Mouse (Mus musculus) lung, adult 10 weeks (tissue): ENCODE measurements around the gene Slc9a8. TPM values are rescaled to one million over a fixed set of nuclear protein-coding genes. Genes with fewer than 3 reads are reported as not detected.

Experiments
- polyA plus RNA-seq: library from polyadenylated mRNA; stranded (reverse); fragments of 350-450 nt; fragmentation: Illumina TruSeq; extraction: RNeasy Lipid Tissue Mini Kit (QIAGEN cat#74804); gene quantifications from one replicate; pipeline ENCODE4 v1.2.3, GENCODE M21; 2014; ENCODE audit warnings: low read depth, low replicate concordance; ENCODE audit not compliant: insufficient read depth

Gene Slc9a8
- polyA plus RNA-seq = 9.5 TPM

DNA sequence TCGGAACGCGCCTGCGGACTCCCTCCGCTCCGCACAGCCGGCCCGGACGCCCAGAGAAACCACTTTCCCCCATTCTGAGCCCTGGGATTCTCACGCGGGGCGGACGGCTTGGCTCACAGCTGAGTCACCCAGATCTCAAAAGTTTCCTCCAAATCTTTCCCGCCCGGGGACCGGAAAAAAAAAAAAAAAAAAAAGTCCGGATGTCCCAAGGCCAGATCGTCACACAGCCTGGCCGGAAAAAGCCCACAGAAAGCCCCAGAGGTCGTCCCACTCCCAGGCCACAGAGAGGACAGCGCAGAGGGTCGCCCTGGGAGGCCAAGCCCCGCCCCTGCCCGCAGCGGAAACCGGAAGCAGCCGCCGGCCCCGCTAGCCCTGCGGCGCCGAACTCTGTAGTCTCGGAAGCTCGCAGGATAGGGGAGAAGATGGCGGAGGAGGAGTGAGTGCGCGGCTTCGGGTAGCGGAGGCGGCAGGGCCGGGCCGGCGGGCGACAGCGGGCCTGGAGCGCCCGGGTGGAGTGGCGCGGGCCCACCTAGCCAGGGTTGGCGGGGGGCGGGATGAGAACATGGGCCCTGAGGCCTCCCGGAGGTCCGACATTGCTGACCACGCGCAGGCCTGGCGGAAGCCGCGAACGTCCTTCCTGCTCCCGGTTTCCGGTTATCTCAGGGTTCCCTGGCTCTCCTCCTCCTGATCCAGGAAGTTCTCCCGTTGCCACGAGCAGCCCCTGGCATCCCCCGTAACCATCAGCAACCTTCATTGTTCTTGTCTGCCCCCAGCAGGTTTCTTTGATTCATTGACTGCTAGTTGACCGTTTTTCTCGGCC is at the start of gene Slc9a8:
TSS of gene Slc9a8 (plus strand) at position 383 of the 820 bp plus-strand sequence.

DNA sequence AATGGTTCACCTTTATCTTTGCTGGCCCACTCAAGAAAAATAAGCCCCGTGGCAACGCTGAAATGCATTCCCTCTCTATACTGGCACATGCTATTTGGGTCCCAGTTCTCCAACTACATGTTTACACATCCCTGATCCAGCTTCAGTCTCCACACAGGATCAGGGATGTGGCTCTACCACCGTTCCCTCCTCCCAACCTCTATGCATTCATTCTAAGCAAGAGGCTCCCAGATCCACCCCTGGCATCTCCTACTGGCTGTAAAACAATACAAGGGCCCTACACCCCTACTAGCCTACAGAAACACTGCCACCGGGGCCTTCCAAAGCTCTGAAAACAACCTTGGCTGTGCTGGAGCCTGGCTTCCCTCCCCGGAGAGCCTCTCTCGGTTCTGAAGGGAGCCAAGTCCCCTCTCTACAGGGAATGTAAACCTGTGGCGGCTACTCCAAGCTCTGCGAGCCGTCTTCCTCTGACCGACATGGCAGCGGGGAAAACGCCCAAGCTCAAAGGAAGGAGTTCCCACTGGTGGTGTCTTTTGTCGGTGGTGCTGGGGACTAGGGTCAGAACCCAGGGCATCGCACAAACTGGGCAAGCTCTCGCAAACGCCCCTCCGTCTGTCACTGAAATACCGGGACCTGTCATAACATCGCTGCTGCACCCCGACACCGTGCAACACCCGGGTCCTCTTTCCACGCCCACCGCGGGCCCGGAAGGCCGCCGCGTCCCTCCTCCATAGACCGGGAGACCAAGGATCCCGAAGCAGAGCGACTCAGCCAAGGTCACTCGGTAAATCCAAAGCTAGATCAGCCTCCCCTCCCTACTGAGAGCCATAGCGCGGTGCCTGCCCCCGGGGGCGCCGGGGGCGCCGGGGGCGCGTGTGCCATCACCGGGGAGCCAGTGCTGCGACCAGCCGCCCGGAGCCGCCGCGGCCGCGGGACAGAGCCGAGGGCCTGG is 70.5 kb downstream of the Slc9a8 start, which contains the start of gene Rnf114:
TSS of gene Rnf114 (plus strand) at position 889 of the 952 bp plus-strand sequence.

DNA sequence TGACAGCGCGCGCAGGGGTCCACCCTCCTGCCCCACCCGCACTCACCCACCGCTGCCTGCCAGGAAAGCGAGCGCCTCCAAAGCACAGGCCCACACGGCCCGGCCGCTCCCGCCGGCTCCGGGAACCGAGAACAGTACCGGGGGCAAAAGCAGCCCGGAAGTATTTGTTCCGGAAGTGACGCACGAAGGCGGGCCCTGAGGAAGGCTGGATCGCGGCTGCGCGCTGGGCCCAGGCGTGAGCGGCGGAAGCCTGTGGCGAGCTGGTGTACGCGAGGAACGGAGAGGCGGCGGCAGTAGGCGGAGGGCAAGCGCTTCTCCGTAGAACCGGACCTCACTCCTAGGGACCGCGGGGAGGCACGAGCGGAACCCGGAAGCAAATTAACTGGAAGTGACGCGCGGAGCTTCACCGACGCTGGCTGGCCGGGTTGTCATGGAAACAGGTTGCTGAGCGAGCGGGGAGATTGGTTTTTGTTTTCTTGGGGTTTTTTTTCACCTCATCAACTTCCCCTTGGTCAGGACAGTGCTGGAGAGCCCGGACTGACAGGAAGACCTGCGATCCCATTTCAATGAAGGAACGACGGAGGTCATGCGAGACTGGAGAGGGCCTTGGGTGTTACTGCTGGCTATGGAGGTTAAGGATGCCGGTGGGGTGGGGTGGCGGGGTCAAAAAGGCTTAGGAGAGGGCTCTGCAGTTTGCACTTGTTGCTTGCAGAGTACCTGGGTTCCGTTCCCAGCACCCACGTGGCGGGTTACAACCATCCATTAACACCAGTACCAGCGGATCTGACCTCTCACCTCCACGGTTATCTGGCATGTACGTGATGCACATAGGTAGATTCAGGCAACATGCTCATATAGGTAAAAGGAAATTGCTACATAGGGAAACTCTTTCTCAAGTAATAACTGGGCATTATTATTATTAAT is 71.5 kb downstream of the Slc9a8 start, which contains the start of gene Spata2:
TSS of gene Spata2 (minus strand) at position 175 of the 924 bp plus-strand sequence.

Other genes starting within 250 kb of the Slc9a8 start
- gene Kcnb1, start 231.6 kb upstream of the Slc9a8 start, polyA plus RNA-seq = 2.6 TPM
- 62.6 TPM for gene Ptgis, start 181.1 kb upstream of the Slc9a8 start, polyA plus RNA-seq
- 9.6 TPM for gene B4galt5, start 72.5 kb upstream of the Slc9a8 start, polyA plus RNA-seq
- gene Rnf114, start 70.9 kb downstream of the Slc9a8 start, polyA plus RNA-seq = 73.4 TPM
- 8.1 TPM for gene Spata2, start 71.2 kb downstream of the Slc9a8 start, polyA plus RNA-seq
- gene Snai1, start 116.5 kb downstream of the Slc9a8 start, polyA plus RNA-seq = 11.2 TPM
- gene Ube2v1, start 210.4 kb downstream of the Slc9a8 start, polyA plus RNA-seq = 99.7 TPM
- not detected for gene Gm20431, start 239.8 kb downstream of the Slc9a8 start, polyA plus RNA-seq